In the genomic region with DNA sequence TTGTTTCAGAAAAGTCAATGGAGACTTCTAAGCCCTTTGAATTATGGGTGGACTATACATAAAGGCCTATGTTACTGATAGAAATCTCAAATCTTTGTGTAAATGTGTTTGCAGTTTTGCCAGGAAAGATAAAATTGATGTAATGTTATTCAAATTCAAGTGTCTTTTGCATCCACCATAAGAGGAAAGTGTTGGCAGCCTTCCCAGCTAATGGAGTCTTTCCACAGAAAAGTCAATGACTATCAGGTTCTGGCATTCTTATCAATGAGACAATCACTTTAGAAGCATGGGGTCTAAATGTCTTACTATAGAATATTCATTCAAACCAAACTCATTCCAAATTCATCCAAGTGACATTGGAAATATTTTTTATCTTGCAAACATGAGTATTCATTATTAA, we compare ENCODE assay signal across 26 mouse cellular contexts.
DNase-seq lines count a peak whose midpoint lies in the region; ATAC-seq and TF ChIP-seq lines count a peak whose summit lies in the region.
"Had no signal": no experiment of that assay in that cellular context is flagged by ENCODE, and none has a peak within 500 bp of the region (broad histone marks: within the 10 kb centered on the region; RNA-seq: fewer than 3 reads in every experiment).

No protein-coding gene starts in this region.

- peak; percentile 27 for DNase-seq in forebrain, embryonic 14.5 days (ENCODE audit: low spot score)
- DNase-seq in forebrain, postnatal 0 days: no peak
- peak; percentile 18 for DNase-seq in lung, embryonic 14.5 days
- no peak for DNase-seq in lung, postnatal 25 days (ENCODE audit: low spot score)
- DNase-seq in brain, adult 2 months (ENCODE audit: low read depth, low spot score): peak; percentile 6
- no peak for DNase-seq in urinary bladder, postnatal 14 days (ENCODE audit: low spot score)
- DNase-seq: adrenal gland, adult 2 months; adrenal gland, postnatal 14 days; B cell, adult 2 months; cerebellum, adult 18-20 months; cerebellum, adult 9-10 months; cerebellum, postnatal 14 days; gastrocnemius, postnatal 25 days; heart, adult 18-20 months; heart, postnatal 10 days; heart, postnatal 36 days had no signal

- no peak for TF ChIP-seq CTCF in forebrain, postnatal 0 days (IDR thresholded peaks at IDR 0.05; ENCODE audit: low read depth)
- TF ChIP-seq CTCF in lung, embryonic 14.5 days (IDR thresholded peaks at IDR 0.05; ENCODE audit: low read depth): no peak

- H3K27ac ChIP-seq in forebrain, embryonic 14.5 days (ENCODE audit: low read depth, low read length): no peak overlapping the region
- H3K27ac ChIP-seq in forebrain, postnatal 0 days (ENCODE audit: low read depth, low read length): no peak overlapping the region
- H3K27ac ChIP-seq in lung, embryonic 14.5 days (ENCODE audit: low read depth): no peak overlapping the region
- H3K27ac ChIP-seq: embryonic facial prominence, embryonic 12.5 days; forebrain, embryonic 12.5 days; heart, embryonic 15.5 days; hindbrain, embryonic 10.5 days; hindbrain, embryonic 13.5 days had no signal

- no peaks in the 10 kb centered on the region for H3K9me3 ChIP-seq in forebrain, embryonic 14.5 days (replicated peaks; ENCODE audit: control insufficient read depth, low read length)
- H3K9me3 ChIP-seq in forebrain, postnatal 0 days (ENCODE audit: low read length): no peaks in the 10 kb centered on the region
- H3K9me3 ChIP-seq in lung, embryonic 14.5 days (ENCODE audit: low read depth, low read length): no peaks in the 10 kb centered on the region
- H3K9me3 ChIP-seq: embryonic facial prominence, embryonic 12.5 days; forebrain, embryonic 12.5 days; G1E; heart, embryonic 12.5 days; heart, embryonic 15.5 days; hindbrain, embryonic 10.5 days; hindbrain, embryonic 13.5 days had no signal

- H3K4me3 ChIP-seq in forebrain, embryonic 14.5 days (ENCODE audit: low read depth, low read length): no peak overlapping the region
- no peak overlapping the region for H3K4me3 ChIP-seq in forebrain, postnatal 0 days (ENCODE audit: low read depth, low read length)
- no peak overlapping the region for H3K4me3 ChIP-seq in lung, embryonic 14.5 days (ENCODE audit: low read depth, low read length)
- H3K4me3 ChIP-seq: embryonic facial prominence, embryonic 12.5 days; erythroblast, embryonic 14.5 days; forebrain, embryonic 12.5 days; heart, embryonic 12.5 days; heart, embryonic 15.5 days; hindbrain, embryonic 10.5 days; hindbrain, embryonic 13.5 days had no signal

- no peaks in the 10 kb centered on the region for H3K36me3 ChIP-seq in forebrain, embryonic 14.5 days (ENCODE audit: control insufficient read depth, insufficient read depth, low read length)
- H3K36me3 ChIP-seq in forebrain, postnatal 0 days (ENCODE audit: insufficient read depth): no peaks in the 10 kb centered on the region
- H3K36me3 ChIP-seq in lung, embryonic 14.5 days (ENCODE audit: insufficient read depth): no peaks in the 10 kb centered on the region
- H3K36me3 ChIP-seq: embryonic facial prominence, embryonic 12.5 days; forebrain, embryonic 12.5 days; G1E; heart, embryonic 12.5 days; heart, embryonic 15.5 days; hindbrain, embryonic 10.5 days; hindbrain, embryonic 13.5 days had no signal

- no peak for ATAC-seq in forebrain, embryonic 14.5 days
- ATAC-seq in forebrain, postnatal 0 days: no peak
- ATAC-seq in lung, embryonic 14.5 days (ENCODE audit: insufficient read depth): no peak
- ATAC-seq: intestine, postnatal 0 days had no signal

- H3K9ac ChIP-seq in forebrain, embryonic 14.5 days (ENCODE audit: low read length): no peak overlapping the region
- H3K9ac ChIP-seq in forebrain, postnatal 0 days: no peak overlapping the region
- H3K9ac ChIP-seq in lung, embryonic 14.5 days: no peak overlapping the region
- H3K9ac ChIP-seq: embryonic facial prominence, embryonic 12.5 days; forebrain, embryonic 12.5 days; heart, embryonic 12.5 days; heart, embryonic 15.5 days; hindbrain, embryonic 13.5 days had no signal

- H3K4me1 ChIP-seq in forebrain, embryonic 14.5 days (ENCODE audit: control insufficient read depth, insufficient read depth, low read length): no peaks in the 10 kb centered on the region
- H3K4me1 ChIP-seq in forebrain, postnatal 0 days (ENCODE audit: insufficient read depth): no peaks in the 10 kb centered on the region
- H3K4me1 ChIP-seq in lung, embryonic 14.5 days (ENCODE audit: insufficient read depth): no peaks in the 10 kb centered on the region
- H3K4me1 ChIP-seq: embryonic facial prominence, embryonic 12.5 days; forebrain, embryonic 12.5 days; heart, embryonic 12.5 days; heart, embryonic 15.5 days; hindbrain, embryonic 10.5 days; hindbrain, embryonic 13.5 days had no signal

- no peak overlapping the region for H3K4me2 ChIP-seq in forebrain, embryonic 14.5 days (ENCODE audit: low read length)
- H3K4me2 ChIP-seq in forebrain, postnatal 0 days (ENCODE audit: low read depth): no peak overlapping the region
- no peak overlapping the region for H3K4me2 ChIP-seq in lung, embryonic 14.5 days
- H3K4me2 ChIP-seq: embryonic facial prominence, embryonic 12.5 days; forebrain, embryonic 12.5 days; heart, embryonic 12.5 days; heart, embryonic 15.5 days; hindbrain, embryonic 13.5 days had no signal

- no peaks in the 10 kb centered on the region for H3K27me3 ChIP-seq in forebrain, embryonic 14.5 days (replicated peaks; ENCODE audit: control insufficient read depth, insufficient read depth, low read length)
- H3K27me3 ChIP-seq in forebrain, postnatal 0 days (ENCODE audit: insufficient read depth, low read length): no peaks in the 10 kb centered on the region
- H3K27me3 ChIP-seq in lung, embryonic 14.5 days (ENCODE audit: insufficient read depth, low read length): no peaks in the 10 kb centered on the region
- H3K27me3 ChIP-seq: CH12.LX; embryonic facial prominence, embryonic 12.5 days; forebrain, embryonic 12.5 days; heart, embryonic 12.5 days; heart, embryonic 15.5 days; hindbrain, embryonic 13.5 days had no signal

Comparison
In these comparisons a context has a peak if more than half of its experiments do, and no peak if none do; other contexts are left out.
1. DNase-seq: peak in forebrain, embryonic 14.5 days (single experiment), lung, embryonic 14.5 days (single experiment) and brain, adult 2 months (single experiment); none in forebrain, postnatal 0 days (single experiment), lung, postnatal 25 days (single experiment) and urinary bladder, postnatal 14 days (single experiment).